Mouse (Mus musculus): ENCODE data around the gene Dclk3. TPM values are rescaled to one million over a fixed set of nuclear protein-coding genes. Genes with fewer than 3 reads are reported as not detected.

Gene Dclk3
- polyA plus RNA-seq, 1 experiment, result not detected

DNA sequence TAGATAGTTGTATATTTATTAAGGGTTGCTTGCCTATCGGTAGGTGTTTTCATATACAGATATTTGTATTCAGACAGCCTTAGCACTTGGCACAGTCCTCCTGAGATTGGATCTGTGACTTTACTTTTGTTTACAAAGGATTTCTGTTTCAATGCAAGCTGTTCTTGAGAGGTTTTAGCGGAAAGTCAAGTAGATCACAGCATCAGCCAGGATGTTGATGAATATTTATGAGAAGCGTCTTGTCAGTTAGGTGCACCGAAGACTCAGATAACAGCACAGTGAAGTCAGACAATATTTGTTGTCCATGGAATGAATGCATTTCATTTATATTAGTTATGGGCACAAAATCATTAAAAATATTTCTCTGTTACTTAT, 19.0 kb downstream of the Dclk3 start:
- Histone ChIP-seq H3K4me3 (ENCODE audit: insufficient read depth, low read depth, low read length) (no peak overlapping the region), H3K27ac (replicated peaks; ENCODE audit: low read depth, low read length) (no peak overlapping the region), H3K4me1 (ENCODE audit: control insufficient read depth, insufficient read depth, insufficient read length, low read length) (no peaks in the 10 kb centered on the region)

DNA sequence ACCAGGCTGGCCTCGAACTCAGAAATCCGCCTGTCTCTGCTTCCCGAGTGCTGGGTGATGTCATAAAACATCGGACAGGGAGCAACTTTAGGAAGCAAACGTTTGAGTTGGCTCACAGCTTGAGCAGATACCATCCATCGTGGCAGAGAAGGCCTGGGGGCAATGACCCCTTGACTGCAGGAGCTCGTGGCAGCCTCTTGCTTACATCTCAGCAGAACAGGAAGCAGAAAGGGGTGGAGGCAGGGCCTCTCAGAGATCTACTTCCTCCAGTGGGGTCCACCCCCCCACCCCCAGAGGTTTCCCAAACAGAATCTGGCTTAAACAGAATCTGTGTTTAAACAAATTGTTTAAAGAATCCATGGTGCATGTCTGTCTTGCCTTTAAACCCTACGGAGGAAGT, 20.6 kb downstream of the Dclk3 start:
- no peak overlapping the region for H3K27ac ChIP-seq (replicated peaks; ENCODE audit: low read depth, low read length)
- no peak overlapping the region for H3K4me3 ChIP-seq (ENCODE audit: insufficient read depth, low read depth, low read length)
- H3K4me1 ChIP-seq (ENCODE audit: control insufficient read depth, insufficient read depth, insufficient read length, low read length), result no peaks in the 10 kb centered on the region

DNA sequence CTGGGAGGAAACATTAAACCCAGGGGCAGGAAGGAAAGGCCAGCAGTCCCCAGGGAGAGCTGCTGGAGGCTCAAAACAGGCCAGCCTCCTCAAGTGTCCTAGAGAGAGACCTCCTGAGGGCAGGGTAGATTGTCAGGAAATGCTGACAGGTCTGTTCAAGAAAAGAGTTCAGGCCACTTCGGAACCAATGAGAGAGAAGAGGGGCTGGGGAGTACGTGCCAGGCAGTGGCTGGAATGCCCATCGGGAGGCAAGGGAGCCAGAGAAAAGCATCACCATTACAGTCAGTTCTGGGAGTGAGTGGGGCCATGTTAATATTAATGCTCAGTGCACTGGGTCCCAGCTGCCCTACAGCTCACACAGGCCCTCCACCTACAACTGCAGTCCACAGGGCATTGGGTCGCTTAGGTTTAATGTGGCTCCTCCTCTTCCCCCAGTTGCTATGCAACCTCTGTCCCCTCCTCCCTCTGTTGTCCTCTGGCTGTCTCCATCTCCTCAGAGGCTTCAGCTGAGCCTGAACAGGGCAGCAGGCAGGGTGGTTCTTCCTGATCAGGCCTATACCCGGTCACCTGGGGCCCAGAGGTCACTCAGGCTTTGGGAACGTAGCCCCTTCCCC, 21.4 kb downstream of the Dclk3 start:
- H3K4me1 ChIP-seq (ENCODE audit: control insufficient read depth, insufficient read depth, insufficient read length, low read length), result no peaks in the 10 kb centered on the region
- no peak overlapping the region for H3K27ac ChIP-seq (replicated peaks; ENCODE audit: low read depth, low read length)
- H3K4me3 ChIP-seq (ENCODE audit: insufficient read depth, low read depth, low read length), result no peak overlapping the region

DNA sequence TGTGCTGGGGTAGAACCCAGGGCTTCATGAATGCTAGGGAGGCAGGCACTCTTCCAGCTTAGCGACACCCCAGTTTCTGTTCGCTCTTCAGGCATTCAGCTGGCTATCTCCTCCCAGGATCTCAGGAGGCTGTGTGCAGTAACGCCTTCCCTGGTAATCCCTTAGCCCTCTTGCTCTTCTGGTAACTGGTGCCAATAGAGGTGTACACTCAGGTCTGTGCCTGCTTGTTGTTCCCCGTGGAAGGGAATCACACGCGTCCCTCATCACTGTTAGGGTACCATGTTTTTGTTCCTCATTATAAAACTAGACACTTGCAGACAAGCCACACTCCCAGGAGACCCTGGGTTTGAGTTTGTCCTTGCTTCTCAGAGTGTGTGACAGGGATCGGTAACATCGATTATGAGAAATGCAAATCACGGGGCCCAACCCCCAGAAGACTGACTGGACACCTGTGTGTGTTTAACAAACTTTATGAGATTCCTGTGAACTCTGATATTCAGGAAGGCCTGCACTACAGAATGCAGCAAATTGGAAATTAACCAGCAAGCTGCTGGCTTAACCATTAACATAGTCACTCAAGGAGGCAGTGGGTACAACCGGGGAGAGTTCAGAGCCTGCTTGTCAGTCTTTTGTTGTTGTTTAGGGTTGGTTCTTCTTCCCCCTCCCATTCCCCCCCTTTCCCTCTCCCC, 22.7 kb downstream of the Dclk3 start:
- Histone ChIP-seq H3K27ac (replicated peaks; ENCODE audit: low read depth, low read length) (no peak overlapping the region), H3K4me1 (ENCODE audit: control insufficient read depth, insufficient read depth, insufficient read length, low read length) (no peaks in the 10 kb centered on the region)

DNA sequence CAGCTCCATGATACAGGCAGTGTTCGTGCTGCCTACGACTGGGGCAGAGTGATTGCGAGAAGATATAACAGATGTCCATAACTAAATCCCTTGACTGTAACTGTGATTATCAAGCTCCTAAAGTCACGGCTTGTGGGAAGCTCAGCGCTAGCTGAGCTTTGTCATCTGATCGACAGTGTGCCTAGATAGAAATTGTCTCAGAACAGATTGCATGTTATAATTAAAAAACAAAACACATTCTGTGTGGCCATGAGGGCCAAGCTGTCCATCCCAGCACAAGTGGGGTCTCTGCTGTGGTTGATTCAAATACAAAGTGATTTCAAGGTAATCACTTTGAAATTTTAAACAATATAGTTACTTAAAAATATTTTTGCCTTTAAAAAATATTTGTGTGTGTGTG, 26.8 kb downstream of the Dclk3 start:
- Histone ChIP-seq H3K27ac (replicated peaks; ENCODE audit: low read depth, low read length) (no peak overlapping the region), H3K4me1 (ENCODE audit: control insufficient read depth, insufficient read depth, insufficient read length, low read length) (no peaks in the 10 kb centered on the region), H3K4me3 (ENCODE audit: insufficient read depth, low read depth, low read length) (no peak overlapping the region)

More for the DNA sequence above, 22.7 kb downstream of the Dclk3 start:
- H3K4me3 ChIP-seq (ENCODE audit: insufficient read depth, low read depth, low read length), result no peak overlapping the region

DNA sequence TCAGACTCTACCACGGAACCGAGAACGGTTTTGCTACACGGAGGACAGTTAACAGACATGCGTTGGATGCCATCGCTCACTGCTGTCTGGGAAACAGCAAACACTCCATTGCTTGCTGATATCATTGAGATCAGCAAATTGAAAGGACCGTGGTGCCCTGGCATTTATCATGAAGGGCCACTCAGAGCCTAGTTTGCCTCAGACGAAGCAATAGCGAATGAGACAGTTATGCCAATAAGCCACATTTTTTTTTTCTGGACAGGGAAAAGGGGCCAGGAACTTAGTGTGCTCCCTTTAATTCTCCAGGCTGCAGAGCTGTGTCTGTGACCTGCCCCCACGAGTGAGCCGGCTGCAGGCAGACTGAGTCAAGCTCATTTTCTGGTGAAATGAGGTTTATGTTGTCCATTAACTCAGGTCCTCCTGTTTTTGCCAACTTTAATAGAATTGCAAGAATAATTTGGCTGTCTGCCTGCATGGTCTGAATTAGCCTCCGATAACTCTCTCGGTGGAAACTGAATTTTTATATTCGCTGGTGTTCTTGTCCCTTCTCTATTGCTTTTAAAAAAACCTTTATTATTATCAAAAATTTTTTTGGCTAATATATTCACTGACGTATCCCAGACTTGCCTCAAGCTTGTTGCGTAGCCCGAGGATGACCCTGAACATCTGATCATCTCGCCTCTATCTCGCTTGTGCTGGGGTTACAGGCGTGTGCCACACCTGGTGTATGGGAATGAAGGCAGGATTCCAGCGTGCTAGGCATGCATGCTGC, 35.0 kb downstream of the Dclk3 start:
- H3K4me3 ChIP-seq (ENCODE audit: insufficient read depth, low read depth, low read length), result no peak overlapping the region
- no peaks in the 10 kb centered on the region for H3K4me1 ChIP-seq (ENCODE audit: control insufficient read depth, insufficient read depth, insufficient read length, low read length)
- no peak overlapping the region for H3K27ac ChIP-seq (replicated peaks; ENCODE audit: low read depth, low read length)

DNA sequence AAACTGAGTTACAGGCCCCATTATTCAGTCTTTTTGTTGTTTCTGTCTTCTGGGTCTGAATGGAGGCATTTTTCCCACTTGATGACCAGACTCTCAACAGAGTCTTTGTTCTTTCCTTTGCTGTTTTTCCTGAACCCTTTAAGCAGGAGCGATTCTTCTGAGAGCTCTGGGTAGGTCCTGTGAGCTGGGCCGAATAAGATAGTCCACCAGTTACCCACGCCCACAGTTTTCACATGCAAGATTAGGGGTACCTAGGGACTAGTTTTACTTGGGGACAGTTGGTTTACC, 35.5 kb downstream of the Dclk3 start:
- Histone ChIP-seq H3K4me3 (ENCODE audit: insufficient read depth, low read depth, low read length) (no peak overlapping the region), H3K4me1 (ENCODE audit: control insufficient read depth, insufficient read depth, insufficient read length, low read length) (no peaks in the 10 kb centered on the region), H3K27ac (replicated peaks; ENCODE audit: low read depth, low read length) (no peak overlapping the region)

DNA sequence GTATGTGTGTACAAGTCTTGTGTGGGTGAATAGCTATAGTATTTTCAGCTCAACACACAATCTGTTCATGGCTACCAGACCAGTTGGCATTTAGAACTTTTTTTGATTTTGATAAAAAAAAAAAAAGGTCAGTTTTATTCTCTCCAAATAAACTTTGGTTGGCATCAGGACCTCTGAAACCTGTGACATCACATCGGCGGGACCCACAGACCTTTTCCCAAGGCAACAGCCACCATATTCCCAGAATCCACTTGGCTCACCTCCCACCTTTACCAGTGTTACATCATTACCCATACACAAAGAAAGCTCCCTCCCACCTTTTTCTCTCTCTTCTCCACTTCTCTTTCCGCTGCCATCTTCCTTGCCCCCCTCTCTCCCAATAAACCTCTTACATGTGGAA, 36.4 kb downstream of the Dclk3 start:
- Histone ChIP-seq H3K27ac (replicated peaks; ENCODE audit: low read depth, low read length) (no peak overlapping the region), H3K4me3 (ENCODE audit: insufficient read depth, low read depth, low read length) (no peak overlapping the region), H3K4me1 (ENCODE audit: control insufficient read depth, insufficient read depth, insufficient read length, low read length) (no peaks in the 10 kb centered on the region)

DNA sequence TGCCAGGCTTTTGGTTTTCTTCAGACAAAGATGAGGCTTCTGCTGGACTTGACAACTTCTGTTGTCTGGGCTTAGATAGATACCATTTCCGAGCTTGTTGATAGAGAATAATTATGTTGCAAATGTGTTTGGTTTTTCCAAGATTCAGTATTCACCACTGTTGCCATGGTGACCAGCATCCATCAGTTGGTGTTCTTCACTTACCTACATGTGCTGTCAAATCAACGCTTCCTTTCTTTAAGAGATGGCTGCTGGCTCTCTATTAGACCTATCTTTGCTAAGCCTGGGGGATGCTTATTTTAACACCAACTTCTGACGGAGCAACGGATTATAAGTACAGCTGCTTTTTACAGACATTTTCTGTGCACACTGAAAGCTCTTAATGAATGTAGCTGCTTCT, 37.1 kb downstream of the Dclk3 start:
- no peak overlapping the region for H3K27ac ChIP-seq (replicated peaks; ENCODE audit: low read depth, low read length)
- H3K4me3 ChIP-seq (ENCODE audit: insufficient read depth, low read depth, low read length), result no peak overlapping the region

DNA sequence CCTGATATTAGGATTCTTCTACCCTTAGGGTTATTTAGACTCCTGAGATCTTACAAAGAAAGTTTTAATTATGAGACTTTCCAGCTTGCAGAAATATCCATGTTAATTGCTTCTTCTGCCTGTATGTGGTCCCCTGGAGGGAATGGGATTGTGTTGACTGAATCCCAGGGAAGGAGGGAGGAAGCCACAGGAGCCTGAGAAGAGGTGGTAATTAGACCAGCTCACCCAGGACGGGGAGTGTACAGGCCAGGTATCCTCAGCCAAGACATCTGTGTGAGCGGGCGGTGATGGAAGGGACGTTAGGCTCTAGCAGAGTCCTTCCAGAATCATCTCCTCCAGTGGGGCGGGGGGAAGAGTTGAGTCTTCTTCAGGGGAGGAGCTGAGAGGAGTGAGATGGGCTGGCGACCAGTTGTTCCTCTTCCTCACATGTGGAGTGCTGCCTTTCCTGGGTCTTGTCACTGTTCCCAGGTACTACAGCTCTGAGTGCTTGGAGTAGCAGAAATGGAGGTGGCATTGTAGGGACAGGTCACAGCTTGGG, 37.7 kb downstream of the Dclk3 start:
- no peaks in the 10 kb centered on the region for H3K4me1 ChIP-seq (ENCODE audit: control insufficient read depth, insufficient read depth, insufficient read length, low read length)
- H3K27ac ChIP-seq (replicated peaks; ENCODE audit: low read depth, low read length), result no peak overlapping the region
- H3K4me3 ChIP-seq (ENCODE audit: insufficient read depth, low read depth, low read length), result no peak overlapping the region

More for the DNA sequence above, 37.1 kb downstream of the Dclk3 start:
- H3K4me1 ChIP-seq (ENCODE audit: control insufficient read depth, insufficient read depth, insufficient read length, low read length), result no peaks in the 10 kb centered on the region

DNA sequence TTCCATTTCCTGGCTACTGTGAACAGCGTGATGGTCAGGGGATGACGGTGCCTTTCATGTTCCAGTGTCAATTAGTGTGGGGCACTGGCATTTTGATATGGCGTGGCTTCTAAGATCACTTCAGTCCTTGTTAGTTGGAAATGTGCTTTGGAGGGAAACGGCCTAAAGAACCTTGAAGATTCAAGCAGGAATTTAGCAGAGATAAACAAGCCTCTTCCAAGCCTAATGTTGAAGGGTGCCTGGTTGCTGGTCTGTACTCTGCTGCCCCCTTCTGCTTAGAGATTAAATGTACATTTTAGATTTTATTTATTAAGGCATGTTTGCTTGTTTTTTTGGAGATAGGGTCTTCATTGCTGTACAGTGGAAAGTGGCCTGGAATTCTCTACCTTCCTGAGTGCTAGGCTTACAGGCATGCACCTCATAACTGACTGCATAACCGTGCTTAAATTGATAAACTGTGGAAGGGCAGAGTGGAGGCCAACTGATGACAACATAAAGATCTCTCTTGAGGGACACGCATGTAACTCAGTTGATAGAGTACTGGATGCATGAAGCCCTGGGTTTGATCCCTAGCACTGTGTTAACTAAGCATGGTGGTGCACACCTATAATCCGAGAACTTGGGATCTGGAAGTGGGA, 40.1 kb downstream of the Dclk3 start:
- Histone ChIP-seq H3K4me1 (ENCODE audit: control insufficient read depth, insufficient read depth, insufficient read length, low read length) (no peaks in the 10 kb centered on the region), H3K4me3 (ENCODE audit: insufficient read depth, low read depth, low read length) (no peak overlapping the region), H3K27ac (replicated peaks; ENCODE audit: low read depth, low read length) (no peak overlapping the region)

DNA sequence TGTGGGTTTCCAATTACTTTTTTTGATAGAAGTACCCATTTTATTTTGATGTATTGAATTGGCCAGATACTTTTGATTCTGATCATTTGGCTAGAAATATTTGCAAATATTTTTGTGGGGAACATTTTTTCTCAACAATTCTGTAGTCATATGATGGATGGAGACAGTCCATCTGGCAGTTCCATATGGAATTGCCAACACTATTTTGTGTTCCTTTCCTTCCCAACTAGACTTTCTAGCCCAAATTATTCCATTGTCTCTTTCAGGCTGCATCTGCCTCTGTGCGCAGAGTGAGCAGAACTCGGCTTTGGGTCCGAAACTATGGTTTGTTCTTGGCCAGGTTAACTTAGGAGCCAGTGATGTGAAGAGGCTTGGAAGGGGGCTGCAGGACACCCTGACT, 42.1 kb downstream of the Dclk3 start:
- Histone ChIP-seq H3K4me3 (ENCODE audit: insufficient read depth, low read depth, low read length) (no peak overlapping the region), H3K27ac (replicated peaks; ENCODE audit: low read depth, low read length) (no peak overlapping the region), H3K4me1 (ENCODE audit: control insufficient read depth, insufficient read depth, insufficient read length, low read length) (no peaks in the 10 kb centered on the region)

DNA sequence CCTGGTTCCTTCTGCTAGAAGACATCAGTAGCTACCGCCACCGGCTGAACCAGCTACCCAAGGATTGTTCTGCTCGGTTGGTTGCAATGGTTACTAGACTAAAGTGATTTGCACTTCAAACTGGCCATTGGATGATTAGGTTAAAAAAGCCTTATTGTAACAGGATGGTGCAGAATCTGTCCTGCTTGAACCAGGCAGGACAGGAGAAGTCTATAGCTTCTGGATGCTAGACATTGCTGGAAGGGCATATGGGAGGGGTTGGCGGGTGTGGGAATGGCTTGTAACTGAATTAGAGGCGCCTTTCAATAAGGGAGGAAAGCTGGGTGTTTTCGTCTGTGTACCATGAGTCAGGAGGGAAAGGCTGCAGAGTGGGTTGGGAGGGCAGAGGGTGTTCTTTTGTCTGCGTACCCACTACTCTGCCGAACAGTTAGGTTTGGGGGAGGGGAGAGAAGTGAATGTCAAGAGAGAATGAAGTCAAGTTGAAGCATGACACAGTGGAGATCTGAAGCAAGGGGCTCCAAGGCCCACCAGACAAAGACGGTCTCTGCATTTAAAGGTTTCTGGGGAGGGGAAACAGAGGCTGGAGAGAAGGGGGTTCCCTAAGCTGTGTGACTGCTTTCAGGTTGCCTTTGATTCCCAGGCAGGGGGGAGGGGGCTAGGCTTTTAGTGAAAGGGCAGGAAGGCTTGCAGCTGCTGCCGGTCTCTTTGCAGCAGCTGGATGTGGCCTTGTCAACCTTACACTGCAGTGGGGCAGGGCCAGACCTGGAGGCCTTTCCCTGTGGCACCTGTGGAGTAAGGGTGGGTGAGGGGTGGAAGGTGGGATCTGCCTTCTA, 48.0 kb downstream of the Dclk3 start:
- no peak overlapping the region for H3K4me3 ChIP-seq (ENCODE audit: insufficient read depth, low read depth, low read length)
- H3K4me1 ChIP-seq (ENCODE audit: control insufficient read depth, insufficient read depth, insufficient read length, low read length), result no peaks in the 10 kb centered on the region
- H3K27ac ChIP-seq (replicated peaks; ENCODE audit: low read depth, low read length), result no peak overlapping the region

DNA sequence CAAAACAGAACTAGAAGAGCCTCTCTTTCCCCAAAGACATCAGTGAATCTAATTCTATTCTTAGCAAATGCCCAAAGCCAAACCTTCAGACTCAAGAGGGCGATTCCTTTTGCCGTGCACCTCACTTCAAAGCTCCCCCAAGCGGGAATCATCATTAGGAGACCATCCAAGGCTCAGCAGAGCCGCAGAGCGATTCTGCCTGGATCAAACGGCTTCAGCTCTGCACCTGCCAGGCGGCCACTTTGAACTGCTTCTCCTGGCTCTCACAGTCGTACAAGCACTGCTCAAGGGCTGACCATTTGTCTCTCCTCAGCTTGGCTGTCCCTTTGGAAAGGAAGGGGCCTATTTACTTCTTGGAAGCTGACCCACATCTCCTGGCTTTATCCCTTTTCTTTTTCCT, 51.7 kb downstream of the Dclk3 start:
- Histone ChIP-seq H3K27ac (replicated peaks; ENCODE audit: low read depth, low read length) (no peak overlapping the region), H3K4me3 (ENCODE audit: insufficient read depth, low read depth, low read length) (no peak overlapping the region), H3K4me1 (ENCODE audit: control insufficient read depth, insufficient read depth, insufficient read length, low read length) (no peaks in the 10 kb centered on the region)

DNA sequence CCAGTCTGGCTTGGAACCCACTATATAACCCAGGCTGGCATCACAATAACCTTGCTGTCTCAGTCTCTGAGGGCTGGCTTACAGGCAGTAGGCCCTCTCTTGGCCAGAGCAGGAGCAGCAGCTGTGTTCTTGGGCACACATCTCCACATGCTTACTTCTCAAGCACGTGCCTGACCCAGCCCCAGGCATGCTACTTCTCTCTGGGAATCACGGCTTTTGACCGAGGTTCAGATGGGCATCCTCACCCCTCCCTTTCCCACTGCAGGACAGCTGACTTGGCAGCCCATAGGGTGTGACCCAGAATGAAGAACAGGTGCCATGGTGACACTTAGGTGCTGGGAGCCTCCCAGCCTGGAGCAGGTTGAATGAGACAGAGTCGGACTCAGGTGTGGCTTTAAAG, 52.4 kb downstream of the Dclk3 start:
- no peak overlapping the region for H3K4me3 ChIP-seq (ENCODE audit: insufficient read depth, low read depth, low read length)
- H3K27ac ChIP-seq (replicated peaks; ENCODE audit: low read depth, low read length), result no peak overlapping the region
- H3K4me1 ChIP-seq (ENCODE audit: control insufficient read depth, insufficient read depth, insufficient read length, low read length), result no peaks in the 10 kb centered on the region

All from brown adipose tissue, adult 24 weeks (tissue).